ENCODE assay signal across 19 mouse cellular contexts in the genomic region with DNA sequence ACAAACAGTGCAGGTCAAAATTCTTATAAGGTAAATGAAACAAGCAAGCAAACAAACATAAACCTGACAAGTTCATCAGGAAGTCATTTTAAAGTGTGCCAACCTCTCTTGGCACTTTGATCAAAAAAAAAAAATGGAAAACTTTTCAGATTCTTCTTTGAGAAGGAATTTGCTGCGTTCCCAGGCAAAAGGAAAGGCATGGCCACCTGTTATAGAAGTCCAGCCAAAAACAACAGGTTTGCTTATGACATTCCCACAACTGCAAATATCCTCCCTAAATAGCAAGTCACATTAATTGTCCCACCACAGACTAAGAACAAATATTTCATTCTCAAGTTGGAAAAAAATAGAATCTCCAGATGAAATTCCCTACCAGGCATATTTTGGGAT.
A peak's percentile ranks its signal among the peaks of the same experiment; 100 is the strongest.
DNase-seq lines count a peak whose midpoint lies in the region; ATAC-seq and TF ChIP-seq lines count a peak whose summit lies in the region.
"Had no signal": no experiment of that assay in that cellular context is flagged by ENCODE, and none has a peak within 500 bp of the region (broad histone marks: within the 10 kb centered on the region; RNA-seq: fewer than 3 reads in every experiment).

No protein-coding gene starts in this region.

- no peak overlapping the region for H3ac ChIP-seq in myocyte (ENCODE audit: control insufficient read depth, insufficient read length)

- H3K27ac ChIP-seq in kidney, adult 2 months (ENCODE audit: insufficient read depth, low read depth, low read length), result peak overlapping the region; percentile 8
- H3K27ac ChIP-seq in midbrain, embryonic 12.5 days (replicated peaks), result peak overlapping the region; percentile 90; the same call in 1 of the 2 replicates
- no peak overlapping the region for H3K27ac ChIP-seq in midbrain, embryonic 16.5 days (ENCODE audit: low read length)
- H3K27ac ChIP-seq in forebrain, embryonic 14.5 days (ENCODE audit: low read depth, low read length), result no peak overlapping the region
- H3K27ac ChIP-seq: embryonic facial prominence, embryonic 13.5 days; heart, embryonic 10.5 days; neural tube, embryonic 13.5 days had no signal

- no peak for TF ChIP-seq POLR2A in kidney, adult 2 months (IDR thresholded peaks at IDR 0.05; ENCODE audit: low read depth, low read length)
- no peak for TF ChIP-seq POLR2A in myocyte (IDR thresholded peaks at IDR 0.05; ENCODE audit: insufficient read length, low read depth)

- WGBS in kidney, adult 2 months, result 27% methylated on average over 1 of the region's 1 CpGs
- WGBS in midbrain, embryonic 12.5 days, result 59% methylated on average over 1 of the region's 1 CpGs
- 48% methylated on average over 1 of the region's 1 CpGs for WGBS in midbrain, embryonic 16.5 days
- 55% methylated on average over 1 of the region's 1 CpGs for WGBS in forebrain, embryonic 14.5 days

- peaks cover 44% of the 10 kb centered on the region for H3K79me2 ChIP-seq in myocyte (ENCODE audit: control insufficient read depth, insufficient read depth)

- H3K9me3 ChIP-seq in midbrain, embryonic 12.5 days, result no peaks in the 10 kb centered on the region
- no peaks in the 10 kb centered on the region for H3K9me3 ChIP-seq in midbrain, embryonic 16.5 days (replicated peaks; ENCODE audit: control insufficient read depth, low read length, poor library complexity, severe bottlenecking)
- H3K9me3 ChIP-seq in forebrain, embryonic 14.5 days (replicated peaks; ENCODE audit: control insufficient read depth, low read length), result no peaks in the 10 kb centered on the region
- H3K9me3 ChIP-seq: embryonic facial prominence, embryonic 13.5 days; heart, embryonic 10.5 days; neural tube, embryonic 13.5 days had no signal

- H3K9ac ChIP-seq in midbrain, embryonic 12.5 days (replicated peaks), result no peak overlapping the region
- H3K9ac ChIP-seq in midbrain, embryonic 16.5 days (ENCODE audit: low read depth, low read length), result no peak overlapping the region
- H3K9ac ChIP-seq in forebrain, embryonic 14.5 days (ENCODE audit: low read length), result no peak overlapping the region
- H3K9ac ChIP-seq: embryonic facial prominence, embryonic 13.5 days; neural tube, embryonic 13.5 days had no signal

- no peaks in the 10 kb centered on the region for H3K36me3 ChIP-seq in kidney, adult 2 months (ENCODE audit: control insufficient read depth, insufficient read depth, low read length)
- H3K36me3 ChIP-seq in midbrain, embryonic 12.5 days, result no peaks in the 10 kb centered on the region
- H3K36me3 ChIP-seq in midbrain, embryonic 16.5 days (ENCODE audit: control insufficient read depth, insufficient read depth, low read length), result no peaks in the 10 kb centered on the region
- no peaks in the 10 kb centered on the region for H3K36me3 ChIP-seq in forebrain, embryonic 14.5 days (ENCODE audit: control insufficient read depth, insufficient read depth, low read length)
- H3K36me3 ChIP-seq in myocyte (ENCODE audit: control insufficient read depth, insufficient read depth), result peaks cover 3% of the 10 kb centered on the region
- H3K36me3 ChIP-seq: embryonic facial prominence, embryonic 13.5 days; heart, embryonic 10.5 days; neural tube, embryonic 13.5 days had no signal

- 0 out of 2 replicates have a peak, but pooled peaks cover 4% of the 10 kb centered on the region for H3K4me1 ChIP-seq in kidney, adult 2 months (ENCODE audit: control insufficient read depth, insufficient read depth, low read length)
- H3K4me1 ChIP-seq in midbrain, embryonic 12.5 days, result peaks cover 4% of the 10 kb centered on the region; the same call in 1 of the 2 replicates
- peaks cover 3% of the 10 kb centered on the region; the same call in 1 of the 2 replicates for H3K4me1 ChIP-seq in midbrain, embryonic 16.5 days (ENCODE audit: control insufficient read depth, insufficient read depth, low read length)
- no peaks in the 10 kb centered on the region for H3K4me1 ChIP-seq in forebrain, embryonic 14.5 days (ENCODE audit: control insufficient read depth, insufficient read depth, low read length)
- H3K4me1 ChIP-seq: heart, embryonic 10.5 days had no signal

- no peaks in the 10 kb centered on the region for H3K27me3 ChIP-seq in kidney, adult 2 months (replicated peaks; ENCODE audit: control insufficient read depth, insufficient read depth, low read length)
- no peaks in the 10 kb centered on the region; the same call in 1 of the 2 replicates for H3K27me3 ChIP-seq in midbrain, embryonic 12.5 days
- H3K27me3 ChIP-seq in midbrain, embryonic 16.5 days (ENCODE audit: control insufficient read depth, insufficient read depth, low read depth, low read length), result peaks cover 3% of the 10 kb centered on the region; the same call in 1 of the 2 replicates
- 0 out of 2 replicates have a peak, but pooled peaks cover 6% of the 10 kb centered on the region for H3K27me3 ChIP-seq in forebrain, embryonic 14.5 days (replicated peaks; ENCODE audit: control insufficient read depth, insufficient read depth, low read length)
- H3K27me3 ChIP-seq in myocyte (ENCODE audit: control insufficient read depth, insufficient read depth, insufficient read length), result no peaks in the 10 kb centered on the region

- no peak for TF ChIP-seq CTCF in kidney, adult 2 months (conservative IDR thresholded peaks at IDR 0.05; ENCODE audit: insufficient read depth, insufficient read length, low read depth, low read length)

- H3K4me2 ChIP-seq in midbrain, embryonic 12.5 days (replicated peaks), result peak overlapping the region; percentile 57
- no peak overlapping the region; the same call in 1 of the 2 replicates for H3K4me2 ChIP-seq in midbrain, embryonic 16.5 days (ENCODE audit: low read length)
- peak overlapping the region; percentile 59 for H3K4me2 ChIP-seq in forebrain, embryonic 14.5 days (ENCODE audit: low read length)
- peak overlapping the region; percentile 78 for H3K4me2 ChIP-seq in myocyte (ENCODE audit: low read depth)

- DNase-seq in kidney, adult 2 months, result no peak
- no peak for DNase-seq in kidney, postnatal 10 days
- no peak for DNase-seq in forebrain, embryonic 14.5 days (ENCODE audit: low spot score)
- DNase-seq in adrenal gland, postnatal 36 days, result no peak
- DNase-seq in urinary bladder, postnatal 10 days (ENCODE audit: low spot score), result no peak
- DNase-seq: cerebellum, postnatal 10 days; kidney, adult 18-20 months; layer of hippocampus, postnatal 36 days; liver; spleen, adult 18-20 months; thymus, postnatal 4 days had no signal

- no peak overlapping the region for H3K4me3 ChIP-seq in kidney, adult 2 months (ENCODE audit: insufficient read depth, low read depth, low read length)
- peak overlapping the region; percentile 59 for H3K4me3 ChIP-seq in midbrain, embryonic 12.5 days
- no peak overlapping the region for H3K4me3 ChIP-seq in midbrain, embryonic 16.5 days (ENCODE audit: low read depth, low read length)
- H3K4me3 ChIP-seq in forebrain, embryonic 14.5 days (ENCODE audit: low read depth, low read length), result peak overlapping the region; percentile 45
- peak overlapping the region; percentile 97 for H3K4me3 ChIP-seq in myocyte
- H3K4me3 ChIP-seq: heart, embryonic 10.5 days; neural tube, embryonic 13.5 days had no signal

- no peak for ATAC-seq in midbrain, embryonic 12.5 days (ENCODE audit: low FRiP score, low read depth)
- no peak for ATAC-seq in midbrain, embryonic 16.5 days
- ATAC-seq in forebrain, embryonic 14.5 days, result no peak
- ATAC-seq: activated CD4-positive, CD25-positive, alpha-beta regulatory T cell, adult 4 months; lung, postnatal 0 days had no signal

TF ChIP-seq in myocyte, 11 proteins besides CTCF, POLR2A, EP300 and RAD21:
- TF ChIP-seq SRF (IDR thresholded peaks at IDR 0.05; ENCODE audit: control insufficient read depth, insufficient read length, low read depth), result no peak
- TF ChIP-seq E2F4 (IDR thresholded peaks at IDR 0.05; ENCODE audit: insufficient read depth), result no peak
- TF ChIP-seq MYOG (IDR thresholded peaks at IDR 0.05; ENCODE audit: control insufficient read depth in 1 of 3, insufficient read depth in 1 of 3, insufficient read length in 2 of 3, low read depth in 2 of 3), result peak in 1 of 3 experiments; percentile 28
- TF ChIP-seq MYOD1 (IDR thresholded peaks at IDR 0.05; ENCODE audit: control insufficient read depth in 1 of 3, insufficient read length in 2 of 3, low read depth in 2 of 3), result peak in 2 of 3 experiments; percentile 27 to 59
- peak; percentile 54 for TF ChIP-seq TCF12 (IDR thresholded peaks at IDR 0.05; ENCODE audit: insufficient read depth, poor library complexity, severe bottlenecking)
- TF ChIP-seq MAX (IDR thresholded peaks at IDR 0.05; ENCODE audit: low read depth), result no peak
- no peak for TF ChIP-seq USF1 (IDR thresholded peaks at IDR 0.05; ENCODE audit: low read depth)
- no peak for TF ChIP-seq POLR2AphosphoS2 (IDR thresholded peaks at IDR 0.05; ENCODE audit: insufficient read length, low read depth)
- no peak for TF ChIP-seq REST (IDR thresholded peaks at IDR 0.05; ENCODE audit: insufficient read depth, insufficient read length)
- TF ChIP-seq CEBPB (IDR thresholded peaks at IDR 0.05; ENCODE audit: insufficient read depth, poor library complexity, severe bottlenecking), result no peak; the same call in 1 of the 2 replicates
- peak; percentile 7 for TF ChIP-seq TCF3 (IDR thresholded peaks at IDR 0.05; ENCODE audit: insufficient read length, low read depth)

Comparison
In these comparisons a context has a peak if more than half of its experiments do, and no peak if none do; other contexts are left out.
1. H3K27ac ChIP-seq: peak in kidney, adult 2 months (single experiment) and midbrain, embryonic 12.5 days (single experiment); none in midbrain, embryonic 16.5 days (single experiment) and forebrain, embryonic 14.5 days (single experiment).
2. H3K4me3 ChIP-seq: peak in midbrain, embryonic 12.5 days (single experiment), forebrain, embryonic 14.5 days (single experiment) and myocyte (single experiment); none in kidney, adult 2 months (single experiment) and midbrain, embryonic 16.5 days (single experiment).